Mouse (Mus musculus) intestine, embryonic 16.5 days (tissue): ENCODE data around the gene Pde4d. TPM values are rescaled to one million over a fixed set of nuclear protein-coding genes. Genes with fewer than 3 reads are reported as not detected.

Experiments
- ATAC-seq: fragments of 200-750 bp; cut with Nextera tagmentation; 2 replicates; pipeline ENCODE4 v1.8.0; 2017; ENCODE audit warnings: moderate TSS enrichment, moderate library complexity
- H3K27ac ChIP-seq: fragments of 300-500 bp; sonication (generic); 2 replicates; pipeline ENCODE4 v1.5.1; 2014; ENCODE audit warnings: mild to moderate bottlenecking, low read length
- H3K27me3 ChIP-seq: fragments of 300-500 bp; sonication (generic); replicated peaks from 2 replicates; pipeline ENCODE4 v1.6.1; 2014; ENCODE audit warnings: low read length, control low read depth, mixed read lengths; ENCODE audit not compliant: control insufficient read depth, insufficient read depth
- H3K36me3 ChIP-seq: fragments of 300-500 bp; sonication (generic); 2 replicates; pipeline ENCODE4 v1.6.1; 2014; ENCODE audit warnings: low read length, control low read depth; ENCODE audit not compliant: control insufficient read depth, insufficient read depth
- H3K4me1 ChIP-seq: fragments of 300-500 bp; sonication (generic); 2 replicates; pipeline ENCODE4 v1.6.1; 2014; ENCODE audit warnings: low read length, control low read depth, mixed read lengths; ENCODE audit not compliant: control insufficient read depth, insufficient read depth
- H3K4me2 ChIP-seq: fragments of 300-500 bp; sonication (generic); 2 replicates; pipeline ENCODE4 v1.6.1; 2014; ENCODE audit warnings: low read depth, low read length, control low read depth
- H3K4me3 ChIP-seq: fragments of 300-500 bp; sonication (generic); 2 replicates; pipeline ENCODE4 v1.5.1; 2014; ENCODE audit warnings: mild to moderate bottlenecking, low read length
- H3K9ac ChIP-seq: fragments of 300-500 bp; sonication (generic); 2 replicates; pipeline ENCODE4 v1.6.1; 2014; ENCODE audit warnings: low read depth, low read length
- H3K9me3 ChIP-seq: fragments of 300-500 bp; sonication (generic); 2 replicates; pipeline ENCODE4 v1.6.1; 2016; ENCODE audit warnings: low read length, control low read depth; ENCODE audit not compliant: control insufficient read depth
- WGBS: fragments of 180-500 bp; shearing (Covaris S2); extraction: QIAGEN DNeasy Blood & Tissue Kit; methylation state at CpG from one replicate; pipeline ENCODE4 v1.1.7; 2014; 5-methylcytosine and 5-hydroxymethylcytosine counted together
- polyA plus RNA-seq: library from polyadenylated mRNA; unstranded; fragments of >200 nt; fragmentation: Nextera tagmentation; extraction: Ambion mirVana; gene quantifications from 2 replicates; pipeline ENCODE4 v1.2.1, GENCODE M21; 2015

Gene Pde4d
- polyA plus RNA-seq, 1 experiment from 2014 or later = 25.3 TPM

DNA sequence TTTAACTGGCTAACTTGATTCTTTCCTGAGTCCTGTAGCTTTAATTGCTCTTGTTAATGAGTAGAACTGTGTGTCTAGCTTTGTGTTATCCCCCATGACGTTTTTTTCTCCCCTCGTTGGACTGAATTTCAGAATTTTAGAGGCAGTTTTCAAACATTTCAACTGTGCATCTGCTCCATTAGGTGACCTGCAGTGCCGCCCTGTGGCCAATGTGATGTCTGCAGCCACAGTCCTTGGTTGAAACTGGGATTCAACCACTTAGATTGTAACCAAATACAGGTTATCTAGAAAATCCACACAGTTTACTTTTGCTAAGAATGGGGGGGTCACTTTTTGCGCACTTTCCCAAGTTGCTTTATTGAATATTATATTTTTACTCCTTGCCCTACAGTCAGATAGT, 760.7 kb downstream of the Pde4d start:
- no peak for ATAC-seq
- Histone ChIP-seq H3K9me3 (no peaks in the 10 kb centered on the region), H3K4me1 (no peaks in the 10 kb centered on the region), H3K9ac (no peak overlapping the region), H3K36me3 (no peaks in the 10 kb centered on the region), H3K27me3 (no peaks in the 10 kb centered on the region), H3K4me2 (no peak overlapping the region), H3K4me3 (no peak overlapping the region), H3K27ac (no peak overlapping the region)
- 4% methylated on average over 4 of the region's 4 CpGs for WGBS

DNA sequence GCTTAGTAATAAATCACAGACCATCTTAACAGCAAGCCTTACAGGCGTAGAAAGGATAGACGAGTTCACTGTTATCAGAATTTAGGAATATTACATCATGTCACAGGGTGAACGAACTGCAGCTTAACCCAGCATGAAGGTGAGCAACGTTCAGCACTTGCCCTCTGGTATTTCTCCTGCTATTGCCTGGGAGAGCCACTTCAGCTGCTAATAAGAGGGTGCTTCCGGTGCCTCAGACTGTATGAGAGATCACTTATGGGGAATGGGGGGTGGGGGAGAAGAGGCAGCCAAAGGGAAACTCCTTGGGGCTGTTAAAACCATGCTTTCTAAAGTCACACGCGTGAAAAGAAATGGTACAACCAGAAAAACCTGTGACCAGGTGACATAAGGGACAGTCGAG, 761.7 kb downstream of the Pde4d start:
- no peak for ATAC-seq
- H3K9ac ChIP-seq = peak overlapping the region; percentile 22; the same call in 1 of the 2 replicates
- H3K36me3 ChIP-seq = no peaks in the 10 kb centered on the region
- H3K27ac ChIP-seq = no peak overlapping the region
- 52% methylated on average over 8 of the region's 8 CpGs for WGBS
- H3K27me3 ChIP-seq = no peaks in the 10 kb centered on the region
- no peaks in the 10 kb centered on the region for H3K4me1 ChIP-seq
- peak overlapping the region; percentile 29 for H3K4me3 ChIP-seq
- H3K4me2 ChIP-seq = peak overlapping the region; percentile 45
- H3K9me3 ChIP-seq = no peaks in the 10 kb centered on the region

DNA sequence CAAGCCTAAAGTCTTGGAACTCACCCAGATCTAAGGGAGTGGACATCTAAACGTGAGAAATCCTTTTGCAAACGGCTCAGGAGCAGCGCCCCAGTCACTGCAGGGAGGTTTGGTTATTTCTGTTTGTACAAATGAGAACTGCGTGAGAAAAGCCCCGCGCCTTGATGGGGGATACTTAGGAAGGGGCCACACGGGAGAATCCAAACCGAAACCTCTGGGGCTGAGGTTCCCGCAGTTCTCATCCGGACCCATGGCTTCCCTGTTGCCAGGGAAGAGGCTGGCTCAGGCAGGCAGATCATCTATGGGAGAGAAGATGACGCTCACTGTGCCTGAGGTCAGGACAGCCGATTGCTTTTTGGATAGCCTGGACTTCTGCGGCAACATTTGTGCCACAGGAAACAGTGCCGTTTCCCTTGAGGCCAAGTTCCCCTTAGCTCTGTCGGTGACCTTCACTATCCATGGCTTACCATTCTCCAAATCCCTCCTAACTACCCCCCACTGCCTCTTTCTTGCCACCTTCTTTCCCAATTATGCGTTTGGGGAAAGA, 762.3 kb downstream of the Pde4d start:
- Histone ChIP-seq H3K27ac (no peak overlapping the region), H3K4me3 (peak overlapping the region; percentile 29), H3K9me3 (no peaks in the 10 kb centered on the region), H3K9ac (peak overlapping the region; percentile 22; the same call in 1 of the 2 replicates), H3K4me1 (no peaks in the 10 kb centered on the region), H3K4me2 (peak overlapping the region; percentile 45), H3K36me3 (no peaks in the 10 kb centered on the region), H3K27me3 (no peaks in the 10 kb centered on the region)
- 40% methylated on average over 16 of the region's 16 CpGs for WGBS
- no peak for ATAC-seq

DNA sequence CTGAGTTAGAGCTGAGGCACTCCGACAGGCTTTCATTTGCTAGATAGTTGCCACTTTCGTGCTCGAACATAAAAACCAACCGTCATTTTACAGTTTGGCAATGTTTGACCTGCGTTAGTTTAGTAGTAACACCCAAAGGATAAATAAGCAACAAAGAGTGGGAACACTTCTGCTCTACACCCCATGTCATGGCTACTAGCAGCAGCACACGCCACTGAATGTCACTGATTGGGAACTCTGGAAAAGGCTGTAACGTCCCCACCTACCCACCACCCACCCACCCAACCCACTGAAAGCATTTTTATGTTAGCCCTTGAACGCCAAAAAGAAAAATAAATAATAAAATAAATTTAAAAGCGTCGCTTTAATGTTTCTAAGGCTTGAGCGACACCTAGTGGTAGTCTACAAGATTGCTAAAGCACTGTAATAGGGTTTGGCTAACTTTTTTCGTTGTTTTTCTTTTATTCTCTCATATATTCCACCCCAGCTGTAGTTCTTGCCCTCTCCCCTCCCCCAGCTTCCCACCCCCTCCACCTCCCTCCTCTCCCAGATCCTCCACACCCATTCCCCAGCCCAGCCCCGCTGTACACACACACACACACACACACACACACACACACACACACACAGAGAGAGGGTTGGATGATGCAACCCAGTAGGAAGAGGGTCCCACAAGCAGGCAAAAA, 763.2 kb downstream of the Pde4d start:
- Histone ChIP-seq H3K9me3 (no peaks in the 10 kb centered on the region), H3K36me3 (no peaks in the 10 kb centered on the region), H3K27me3 (no peaks in the 10 kb centered on the region), H3K9ac (no peak overlapping the region), H3K4me2 (peak overlapping the region; percentile 45; the same call in 1 of the 2 replicates), H3K4me3 (no peak overlapping the region), H3K27ac (no peak overlapping the region), H3K4me1 (no peaks in the 10 kb centered on the region)
- peak; percentile 37; the same call in 1 of the 2 replicates for ATAC-seq
- 28% methylated on average over 12 of the region's 13 CpGs for WGBS

DNA sequence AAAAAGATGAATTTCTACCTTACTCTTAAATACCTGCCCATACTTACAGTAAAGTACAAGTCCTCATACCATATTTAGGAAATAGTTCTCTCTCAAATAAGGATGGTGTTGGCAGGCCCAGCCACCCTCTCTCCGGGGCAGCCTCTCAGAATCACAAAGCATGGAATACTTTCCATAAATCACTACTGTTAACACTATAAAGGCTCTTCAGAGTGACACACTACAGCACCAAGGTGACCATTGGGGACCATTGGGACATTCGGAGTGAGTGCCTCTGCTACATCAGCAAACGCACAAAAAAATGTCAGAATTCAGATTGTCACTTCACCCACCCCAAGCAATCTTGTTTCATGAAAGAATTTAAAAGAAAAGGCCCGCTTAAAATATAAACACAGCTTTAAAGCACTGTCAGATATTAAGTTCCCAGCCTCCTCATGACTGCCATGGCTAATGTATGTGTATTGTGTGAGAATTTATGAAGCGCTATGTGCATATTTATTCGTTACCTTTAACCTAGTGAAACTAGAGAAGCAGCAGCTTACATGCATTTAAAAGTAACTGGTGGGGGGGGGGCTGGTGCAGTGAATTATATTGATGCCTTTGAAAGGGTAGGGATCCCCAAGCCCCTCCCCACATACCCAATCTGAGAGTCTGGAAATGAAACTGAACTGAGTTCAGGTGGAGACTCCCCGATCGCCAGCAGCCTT, 769.4 kb downstream of the Pde4d start:
- no peak overlapping the region for H3K9ac ChIP-seq
- no peaks in the 10 kb centered on the region for H3K9me3 ChIP-seq
- no peaks in the 10 kb centered on the region for H3K4me1 ChIP-seq
- no peak overlapping the region for H3K27ac ChIP-seq
- no peak overlapping the region for H3K4me3 ChIP-seq
- ATAC-seq = no peak
- no peaks in the 10 kb centered on the region for H3K36me3 ChIP-seq
- no peak overlapping the region for H3K4me2 ChIP-seq
- no peaks in the 10 kb centered on the region for H3K27me3 ChIP-seq
- WGBS = 73% methylated on average over 8 of the region's 8 CpGs

DNA sequence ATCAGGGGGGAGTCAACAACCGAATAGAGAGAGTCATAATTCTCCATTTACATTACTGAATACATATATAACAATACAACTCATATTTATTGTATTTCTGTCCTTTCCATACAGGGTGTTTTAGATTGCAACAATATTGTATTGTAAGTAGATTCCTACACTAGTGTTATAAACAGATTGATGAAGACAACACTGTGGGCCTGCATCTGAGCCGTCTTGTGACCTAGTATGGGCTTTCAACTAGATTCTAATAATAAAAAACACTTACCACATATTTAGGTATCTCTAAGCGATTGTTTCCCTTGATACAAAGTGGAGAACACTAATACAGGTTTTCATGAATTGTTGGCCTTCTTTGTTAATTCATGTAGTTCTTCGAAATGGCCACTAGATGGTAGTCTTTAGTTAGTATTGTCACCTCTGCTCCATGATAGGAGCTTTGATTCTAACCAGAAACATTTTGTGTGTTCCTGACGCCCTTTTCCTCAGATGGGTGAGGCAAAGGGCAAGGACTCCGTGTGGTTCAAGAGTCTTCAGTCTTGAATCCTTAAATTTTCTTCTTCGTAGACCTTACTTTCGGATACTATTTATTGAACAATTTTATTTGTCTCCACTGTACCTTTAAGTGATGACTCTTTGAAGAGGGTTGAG, 779.3 kb downstream of the Pde4d start:
- peaks cover 12% of the 10 kb centered on the region; the same call in 1 of the 2 replicates for H3K4me1 ChIP-seq
- no peak overlapping the region for H3K9ac ChIP-seq
- H3K36me3 ChIP-seq = no peaks in the 10 kb centered on the region
- H3K27ac ChIP-seq = no peak overlapping the region
- H3K4me3 ChIP-seq = peak overlapping the region; percentile 39
- no peaks in the 10 kb centered on the region for H3K27me3 ChIP-seq
- no peaks in the 10 kb centered on the region for H3K9me3 ChIP-seq
- peak; percentile 69 for ATAC-seq
- 20% methylated on average over 8 of the region's 8 CpGs for WGBS
- H3K4me2 ChIP-seq = peak overlapping the region; percentile 81

DNA sequence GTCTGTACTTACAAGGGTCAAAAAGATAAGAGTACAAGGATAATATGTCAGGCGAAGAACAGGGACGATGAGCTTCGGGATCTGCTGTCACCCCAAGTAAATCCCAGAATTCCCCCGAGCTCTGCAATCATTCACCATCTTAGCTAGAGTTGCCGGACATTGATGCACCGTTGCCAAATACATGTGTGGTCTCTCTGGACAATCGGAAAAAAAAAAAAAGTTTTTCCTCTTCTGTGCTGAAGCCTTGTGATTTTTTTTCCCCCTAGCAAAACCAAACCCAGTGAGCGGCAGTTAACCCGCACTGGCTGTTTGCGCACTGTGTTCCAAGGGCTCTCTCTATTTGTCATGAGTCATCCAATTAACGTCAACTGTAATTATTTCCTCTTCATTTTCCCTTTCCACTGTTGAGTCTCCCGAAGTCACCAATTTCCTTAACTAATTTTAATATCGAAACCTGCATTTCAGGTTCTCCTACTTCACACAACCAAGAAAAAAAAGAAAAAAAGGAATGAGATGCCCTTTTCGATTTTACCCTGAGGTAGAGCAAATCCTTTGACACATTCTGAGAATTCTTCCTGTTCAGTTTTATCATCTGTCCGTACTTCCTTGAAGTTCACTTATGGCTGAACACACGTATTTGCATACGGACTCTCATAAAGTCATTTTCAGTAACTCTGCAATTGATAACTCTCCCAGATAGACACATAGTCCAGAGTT, 780.0 kb downstream of the Pde4d start:
- Histone ChIP-seq H3K27ac (peak overlapping the region; percentile 39), H3K9ac (0 out of 2 replicates have a peak overlapping the region, but pooled peaks have one; percentile 3), H3K4me3 (peak overlapping the region; percentile 39), H3K36me3 (no peaks in the 10 kb centered on the region), H3K4me1 (peaks cover 12% of the 10 kb centered on the region; the same call in 1 of the 2 replicates), H3K27me3 (no peaks in the 10 kb centered on the region), H3K9me3 (no peaks in the 10 kb centered on the region), H3K4me2 (peak overlapping the region; percentile 81)
- 35% methylated on average over 17 of the region's 17 CpGs for WGBS
- peak; percentile 69 for ATAC-seq

DNA sequence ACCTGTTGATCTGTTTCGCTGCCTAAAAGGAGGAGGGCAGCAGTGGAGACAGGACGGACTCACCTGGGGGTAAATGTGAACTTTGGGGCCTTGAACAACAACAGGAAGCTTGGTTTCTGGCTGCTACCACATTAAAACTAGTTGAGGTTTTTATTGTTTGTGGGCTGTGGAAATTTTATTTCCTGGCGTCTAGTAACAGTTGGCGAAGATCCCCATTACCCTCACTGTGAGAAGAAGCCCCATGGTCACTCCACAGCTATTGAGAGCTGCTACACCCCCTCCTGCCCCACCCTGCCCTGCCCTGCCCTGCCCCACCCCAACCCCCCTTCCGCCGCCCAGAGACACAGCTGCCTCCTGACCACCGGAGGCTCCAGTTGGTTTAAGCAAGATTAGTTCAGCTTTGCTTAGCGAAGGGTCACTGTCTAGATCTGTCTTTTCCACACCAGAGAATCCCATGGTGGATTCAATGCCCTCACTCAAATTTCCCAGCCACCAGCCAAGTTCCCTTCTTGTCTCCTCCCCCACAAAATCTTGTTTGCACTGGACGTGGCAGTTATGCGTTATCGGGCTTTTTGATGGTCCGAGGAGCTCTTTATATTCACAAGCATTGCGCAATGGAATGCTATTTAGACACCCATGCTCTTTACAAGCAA, 780.7 kb downstream of the Pde4d start:
- 47% methylated on average over 13 of the region's 13 CpGs for WGBS
- Histone ChIP-seq H3K27ac (peak overlapping the region; percentile 39; the same call in 1 of the 2 replicates), H3K27me3 (no peaks in the 10 kb centered on the region), H3K36me3 (no peaks in the 10 kb centered on the region), H3K4me3 (peak overlapping the region; percentile 39), H3K4me1 (peaks cover 12% of the 10 kb centered on the region; the same call in 1 of the 2 replicates), H3K9me3 (no peaks in the 10 kb centered on the region), H3K9ac (0 out of 2 replicates have a peak overlapping the region, but pooled peaks have one; percentile 3), H3K4me2 (peak overlapping the region; percentile 81)
- peak; percentile 69 for ATAC-seq
